Mouse (Mus musculus): ENCODE measurements at regions not wholly inside any gene's neighbourhood (a gene's known extent, or its start where the extent isn't known, plus 50 kb on each side); places are given as distances from the start of the nearest gene placed in this dataset.

DNA sequence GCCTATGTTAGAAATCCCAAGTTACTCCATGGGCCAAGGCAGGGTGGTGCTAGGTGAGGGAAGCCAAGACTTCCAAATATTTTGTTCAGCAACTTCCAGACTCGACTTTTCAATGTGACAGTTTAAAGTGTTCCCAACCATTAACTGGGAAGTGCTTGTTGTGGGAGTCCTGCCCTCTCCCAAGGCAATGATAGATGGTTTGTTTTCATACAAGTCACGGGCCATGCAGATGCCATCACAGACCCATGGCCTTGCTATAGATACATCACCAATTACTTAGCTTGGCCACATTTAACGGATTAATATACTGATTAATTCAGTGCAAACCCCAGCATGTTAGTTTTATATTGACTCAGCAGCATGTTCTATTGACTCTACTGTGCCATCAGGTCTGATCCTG is 108.1 kb upstream of the Thumpd2 start:
- 83% methylated on average over 3 of the region's 3 CpGs for WGBS
- H3K27me3 ChIP-seq (ENCODE audit: control insufficient read depth, insufficient read depth, low read length) = no peaks in the 10 kb centered on the region
- no peaks in the 10 kb centered on the region for H3K4me1 ChIP-seq (ENCODE audit: control insufficient read depth, insufficient read depth, insufficient read length)
- H3K4me3 ChIP-seq (ENCODE audit: extremely low read depth, insufficient read depth, insufficient read length) = no peak overlapping the region
- no peaks in the 10 kb centered on the region for H3K36me3 ChIP-seq (ENCODE audit: control insufficient read depth, insufficient read depth, low read length)
- H3K27ac ChIP-seq (ENCODE audit: insufficient read depth, low read length) = no peak overlapping the region
- TF ChIP-seq POLR2A (IDR thresholded peaks at IDR 0.05; ENCODE audit: low read depth, low read length) (no peak), CTCF (IDR thresholded peaks at IDR 0.05; ENCODE audit: extremely low read depth, insufficient read depth, insufficient read length, insufficient replicate concordance) (no peak)
- DNase-seq (ENCODE audit: low read depth in 1 of 2, low spot score in 2 of 2) = no peak

DNA sequence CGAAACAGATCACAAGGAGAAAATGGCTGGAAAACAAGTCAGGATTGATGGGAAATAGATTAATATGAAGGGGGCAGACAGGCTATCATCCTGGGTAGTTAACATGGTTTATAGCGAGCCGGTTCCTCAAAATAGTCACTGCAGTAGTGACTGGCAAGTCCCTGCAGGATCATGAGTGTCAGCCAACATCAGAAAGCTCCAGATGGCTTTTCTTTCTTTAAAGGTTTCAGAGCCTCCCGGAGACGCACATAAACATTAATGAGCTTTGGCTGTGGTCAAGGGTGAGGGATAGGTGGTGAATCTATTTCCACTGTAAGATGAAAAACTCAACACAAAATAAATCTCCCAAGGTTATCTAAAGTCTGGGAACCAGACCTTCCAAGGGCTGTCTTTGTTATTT is 104.2 kb upstream of the Thumpd2 start:
- H3K27ac ChIP-seq (ENCODE audit: insufficient read depth, low read length) = no peak overlapping the region
- no peaks in the 10 kb centered on the region for H3K27me3 ChIP-seq (ENCODE audit: control insufficient read depth, insufficient read depth, low read length)
- WGBS = 90% methylated on average over 5 of the region's 5 CpGs
- no peaks in the 10 kb centered on the region for H3K4me1 ChIP-seq (ENCODE audit: control insufficient read depth, insufficient read depth, insufficient read length)
- no peak for TF ChIP-seq POLR2A (IDR thresholded peaks at IDR 0.05; ENCODE audit: low read depth, low read length)
- TF ChIP-seq CTCF (IDR thresholded peaks at IDR 0.05; ENCODE audit: extremely low read depth, insufficient read depth, insufficient read length, insufficient replicate concordance) = no peak
- no peak overlapping the region for H3K4me3 ChIP-seq (ENCODE audit: extremely low read depth, insufficient read depth, insufficient read length)
- H3K36me3 ChIP-seq (ENCODE audit: control insufficient read depth, insufficient read depth, low read length) = no peaks in the 10 kb centered on the region
- DNase-seq (ENCODE audit: low read depth in 1 of 2, low spot score in 2 of 2) = no peak

DNA sequence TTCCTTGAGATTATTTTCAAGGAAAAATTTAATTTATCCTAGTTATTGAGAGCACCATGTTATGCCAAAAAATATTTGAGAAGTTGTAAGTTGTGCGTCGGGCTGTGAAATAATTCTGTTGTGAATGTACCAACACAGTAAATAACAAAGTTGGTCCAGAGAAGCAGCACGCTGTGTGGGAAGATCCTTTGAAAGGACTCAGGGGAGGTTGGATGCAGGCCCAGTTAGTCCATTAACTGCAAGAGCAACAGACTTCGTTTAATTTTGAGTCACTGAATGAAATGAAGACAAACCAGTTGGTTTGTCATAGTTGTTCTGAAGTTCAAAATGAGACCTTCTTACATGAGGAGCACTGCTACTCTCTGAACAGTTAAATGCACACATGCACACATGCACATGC is 85.8 kb upstream of the Thumpd2 start:
- TF ChIP-seq POLR2A (IDR thresholded peaks at IDR 0.05; ENCODE audit: low read depth, low read length) (no peak), CTCF (IDR thresholded peaks at IDR 0.05; ENCODE audit: extremely low read depth, insufficient read depth, insufficient read length, insufficient replicate concordance) (no peak)
- H3K4me3 ChIP-seq (ENCODE audit: extremely low read depth, insufficient read depth, insufficient read length) = no peak overlapping the region
- 91% methylated on average over 4 of the region's 4 CpGs for WGBS

DNA sequence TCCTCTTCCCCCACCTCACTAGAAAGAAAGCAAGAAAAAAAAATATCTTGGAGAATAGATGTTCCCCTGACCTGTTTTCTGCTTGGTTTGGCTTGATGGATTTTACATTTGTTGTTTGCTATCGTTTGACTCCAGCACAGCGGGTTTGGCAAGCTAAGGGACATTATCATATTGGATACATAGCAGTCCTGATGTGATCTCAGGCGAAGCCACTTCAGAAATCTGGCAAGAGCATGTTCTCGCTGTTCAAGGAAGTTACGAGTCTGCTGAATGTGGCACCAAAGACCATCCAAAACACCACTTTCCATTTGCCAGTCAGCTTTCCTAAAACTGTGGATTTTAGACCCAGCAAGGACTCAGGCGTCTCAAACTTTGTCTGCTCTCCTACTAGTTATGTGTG is 69.8 kb upstream of the Thumpd2 start:
- Histone ChIP-seq H3K27me3 (ENCODE audit: control insufficient read depth, insufficient read depth, low read length) (no peaks in the 10 kb centered on the region), H3K4me3 (ENCODE audit: extremely low read depth, insufficient read depth, insufficient read length) (no peak overlapping the region), H3K4me1 (ENCODE audit: control insufficient read depth, insufficient read depth, insufficient read length) (no peaks in the 10 kb centered on the region), H3K27ac (ENCODE audit: insufficient read depth, low read length) (no peak overlapping the region), H3K36me3 (ENCODE audit: control insufficient read depth, insufficient read depth, low read length) (no peaks in the 10 kb centered on the region)
- TF ChIP-seq CTCF (IDR thresholded peaks at IDR 0.05; ENCODE audit: extremely low read depth, insufficient read depth, insufficient read length, insufficient replicate concordance) (no peak), POLR2A (IDR thresholded peaks at IDR 0.05; ENCODE audit: low read depth, low read length) (no peak)
- DNase-seq (ENCODE audit: low read depth in 1 of 2, low spot score in 2 of 2) = no peak
- WGBS = 91% methylated on average over 6 of the region's 6 CpGs

More for the DNA sequence above, 85.8 kb upstream of the Thumpd2 start:
- Histone ChIP-seq H3K27ac (ENCODE audit: insufficient read depth, low read length) (no peak overlapping the region), H3K36me3 (ENCODE audit: control insufficient read depth, insufficient read depth, low read length) (no peaks in the 10 kb centered on the region), H3K4me1 (ENCODE audit: control insufficient read depth, insufficient read depth, insufficient read length) (no peaks in the 10 kb centered on the region), H3K27me3 (ENCODE audit: control insufficient read depth, insufficient read depth, low read length) (no peaks in the 10 kb centered on the region)
- no peak for DNase-seq (ENCODE audit: low read depth in 1 of 2, low spot score in 2 of 2)

DNA sequence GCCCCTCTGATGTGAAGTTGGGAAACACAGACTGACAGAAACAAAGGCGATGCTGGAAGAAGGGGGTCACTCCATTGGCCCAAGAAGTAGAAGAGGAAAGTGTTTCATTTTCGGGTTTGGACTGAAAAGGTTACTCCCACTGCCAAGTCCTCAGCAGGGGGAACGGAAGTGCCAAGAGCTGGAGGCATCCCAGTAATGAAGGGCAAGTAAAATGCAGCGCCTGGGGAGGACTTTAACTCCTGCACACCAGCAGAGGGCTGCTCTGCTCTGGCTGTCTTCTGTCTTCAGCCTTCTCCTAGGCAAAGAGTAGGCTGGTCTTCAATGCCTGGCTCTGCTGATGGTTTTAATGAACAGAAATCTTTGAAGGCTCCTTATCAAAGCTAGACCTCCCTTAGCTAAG is 68.3 kb upstream of the Thumpd2 start:
- H3K36me3 ChIP-seq (ENCODE audit: control insufficient read depth, insufficient read depth, low read length) = no peaks in the 10 kb centered on the region
- H3K4me3 ChIP-seq (ENCODE audit: extremely low read depth, insufficient read depth, insufficient read length) = no peak overlapping the region
- H3K27ac ChIP-seq (ENCODE audit: insufficient read depth, low read length) = no peak overlapping the region
- no peaks in the 10 kb centered on the region for H3K27me3 ChIP-seq (ENCODE audit: control insufficient read depth, insufficient read depth, low read length)
- DNase-seq (ENCODE audit: low read depth in 1 of 2, low spot score in 2 of 2) = no peak
- TF ChIP-seq POLR2A (IDR thresholded peaks at IDR 0.05; ENCODE audit: low read depth, low read length) (no peak), CTCF (IDR thresholded peaks at IDR 0.05; ENCODE audit: extremely low read depth, insufficient read depth, insufficient read length, insufficient replicate concordance) (no peak)
- H3K4me1 ChIP-seq (ENCODE audit: control insufficient read depth, insufficient read depth, insufficient read length) = no peaks in the 10 kb centered on the region
- 55% methylated on average over 4 of the region's 4 CpGs for WGBS

Data from spleen, adult 2 months (tissue).